Mouse (Mus musculus) brown adipose tissue, adult 24 weeks (tissue): Measurements from ENCODE around the gene Itgbl1. TPM values are rescaled to one million over a fixed set of nuclear protein-coding genes. Genes with fewer than 3 reads are reported as not detected.
"Not testable (repeated sequence)": the region's sequence is repeated elsewhere in the genome, so short reads cannot be mapped to it uniquely, and the experiment has no call there.

Experiments
- H3K27ac ChIP-seq: fragments of 200-500 bp; replicated peaks from 2 replicates; pipeline ENCODE4 v1.5.1; 2012; ENCODE audit warnings: low read depth, mild to moderate bottlenecking, low read length
- H3K4me1 ChIP-seq: fragments of 200-500 bp; 2 replicates; pipeline ENCODE4 v1.6.1; 2012; ENCODE audit warnings: low read length, mixed read lengths; ENCODE audit not compliant: control insufficient read depth, insufficient read depth, insufficient read length
- H3K4me3 ChIP-seq: fragments of 200-500 bp; 2 replicates; pipeline ENCODE4 v1.5.1; 2012; ENCODE audit warnings: low read depth, mild to moderate bottlenecking, low read length, moderate library complexity; ENCODE audit not compliant: insufficient read depth
- polyA plus RNA-seq: library from polyadenylated mRNA; stranded (reverse); fragments of >200 nt; gene quantifications from 2 replicates; pipeline ENCODE4 v1.2.4, GENCODE M21; 2012; ENCODE audit not compliant: missing spikeins, insufficient read depth, insufficient read length

Gene Itgbl1
- 1.8 and 2.0 TPM in 2 replicates for polyA plus RNA-seq

- Histone ChIP-seq H3K27ac (no peak within 1 kb of the TSS), H3K4me3 (no peak within 1 kb of the TSS), H3K4me1 (no peaks in the 10 kb centered on the region)
Measured at GRCm38 (mm10) chr14:123659921-123660385, at the start of gene Itgbl1. Itgbl1 (plus strand) TSS chr14:123659971.

- Histone ChIP-seq H3K4me3 (no peak overlapping the region), H3K27ac (no peak overlapping the region), H3K4me1 (no peaks in the 10 kb centered on the region)
Measured at GRCm38 (mm10) chr14:123622969-123623368, 36.8 kb upstream of the Itgbl1 start.

DNA sequence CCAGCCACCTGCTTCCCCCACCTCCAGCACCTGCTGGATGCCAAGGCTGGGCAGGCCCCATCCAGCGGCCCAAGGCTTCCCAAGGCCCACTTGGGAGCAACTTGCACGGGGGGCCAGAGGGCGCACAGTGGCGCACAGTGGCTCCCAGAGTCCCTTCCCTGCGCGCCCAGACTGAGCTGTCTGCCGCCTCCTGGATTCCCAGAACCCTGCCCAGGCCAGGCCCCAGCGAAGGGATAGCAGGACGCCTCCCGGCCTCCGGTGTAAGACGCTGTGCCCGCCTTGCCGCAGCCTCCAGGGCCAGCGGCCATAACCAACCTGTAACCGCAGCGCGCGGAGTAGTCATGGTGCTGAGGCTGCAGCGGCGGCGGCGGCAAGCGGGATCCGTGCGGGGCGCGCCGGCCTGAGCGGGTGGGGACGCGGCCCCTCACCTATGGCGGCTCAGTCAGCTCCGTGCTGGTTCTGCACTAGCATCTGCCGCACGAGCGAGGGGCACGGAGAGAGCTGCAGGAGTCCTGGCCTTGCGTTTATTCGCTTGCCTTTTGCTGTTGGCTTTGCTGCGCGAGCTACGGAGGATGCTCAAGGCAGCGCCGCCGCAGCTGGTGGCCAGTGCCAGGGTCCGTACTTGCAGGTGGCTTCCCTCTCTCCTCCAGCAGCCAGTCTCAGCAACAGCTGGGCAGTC, 33.1 kb upstream of the Itgbl1 start, which contains the start of gene Nalcn:
TSS of gene Nalcn (minus strand) at position 644 of the 679 bp plus-strand sequence.
- H3K4me1 ChIP-seq, result no peaks in the 10 kb centered on the region
- H3K27ac ChIP-seq, result no peak within 1 kb of the TSS
- H3K4me3 ChIP-seq, result peak within 1 kb of the TSS; percentile 18; the same call in 1 of the 2 replicates

- Histone ChIP-seq H3K4me1 (no peaks in the 10 kb centered on the region), H3K27ac (no peak overlapping the region), H3K4me3 (no peak overlapping the region)
Measured at GRCm38 (mm10) chr14:123627180-123627562, 32.6 kb upstream of the Itgbl1 start.

- Histone ChIP-seq H3K4me3 (no peak overlapping the region), H3K27ac (no peak overlapping the region), H3K4me1 (no peaks in the 10 kb centered on the region)
Measured at GRCm38 (mm10) chr14:123661091-123661491, 1.3 kb downstream of the Itgbl1 start.

GRCm38 (mm10) chr14:123662386-123662785, 2.6 kb downstream of the Itgbl1 start:
- Histone ChIP-seq H3K27ac (no peak overlapping the region), H3K4me1 (no peaks in the 10 kb centered on the region), H3K4me3 (no peak overlapping the region)

GRCm38 (mm10) chr14:123663206-123663605, 3.4 kb downstream of the Itgbl1 start:
- Histone ChIP-seq H3K4me3 (no peak overlapping the region), H3K4me1 (no peaks in the 10 kb centered on the region), H3K27ac (no peak overlapping the region)

DNA sequence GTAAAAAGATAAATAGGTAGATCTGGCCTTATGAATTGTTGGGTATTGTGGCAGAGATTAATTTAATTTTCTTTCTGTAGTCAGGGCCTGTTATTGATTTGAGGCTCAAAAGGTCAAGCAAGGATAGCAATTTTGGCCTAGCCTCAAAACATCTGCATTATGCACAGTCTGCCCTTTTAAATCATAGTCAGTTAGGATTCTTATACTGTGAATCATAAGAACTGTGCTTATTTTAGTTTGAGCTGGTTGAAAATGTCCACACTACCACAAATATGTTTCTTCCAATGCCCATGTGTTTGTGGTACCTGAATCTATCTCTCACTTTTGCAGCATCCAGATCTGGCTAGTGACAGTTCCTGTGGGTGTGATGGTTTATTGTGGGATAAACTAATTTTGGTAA, 4.7 kb downstream of the Itgbl1 start:
- Histone ChIP-seq H3K4me1 (no peaks in the 10 kb centered on the region), H3K4me3 (no peak overlapping the region), H3K27ac (no peak overlapping the region)

DNA sequence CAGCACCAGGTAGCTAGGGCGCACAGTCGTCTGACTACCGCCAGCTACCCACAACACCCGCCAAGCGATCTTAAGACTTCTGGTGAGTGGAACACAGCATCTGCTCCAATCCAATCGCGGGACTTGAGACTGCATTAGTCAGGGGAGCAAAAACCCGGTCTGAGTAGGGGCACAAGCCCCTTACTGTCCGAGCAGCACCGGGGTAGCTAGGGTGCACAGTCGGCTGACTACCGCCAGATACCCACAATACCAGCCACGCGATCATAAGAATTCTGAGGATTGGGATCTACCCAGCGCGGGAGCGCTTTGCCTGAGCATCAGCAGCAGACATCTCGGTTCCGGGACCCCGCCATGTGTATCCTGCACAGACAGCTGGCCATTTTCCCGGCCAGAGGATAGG, 11.3 kb downstream of the Itgbl1 start:
- not testable (repeated sequence) for H3K27ac ChIP-seq, H3K4me3 ChIP-seq, H3K4me1 ChIP-seq

- Histone ChIP-seq H3K27ac (no peak overlapping the region), H3K4me3 (no peak overlapping the region), H3K4me1 (no peaks in the 10 kb centered on the region)
Measured at GRCm38 (mm10) chr14:123678091-123678490, 18.3 kb downstream of the Itgbl1 start.

- H3K4me1 ChIP-seq, result no peaks in the 10 kb centered on the region
- H3K4me3 ChIP-seq, result no peak overlapping the region
- no peak overlapping the region for H3K27ac ChIP-seq
Measured at GRCm38 (mm10) chr14:123714751-123715150, 55.0 kb downstream of the Itgbl1 start.

GRCm38 (mm10) chr14:123742055-123742454, 82.3 kb downstream of the Itgbl1 start:
- H3K4me1 ChIP-seq, result no peaks in the 10 kb centered on the region
- no peak overlapping the region for H3K4me3 ChIP-seq
- H3K27ac ChIP-seq, result no peak overlapping the region

DNA sequence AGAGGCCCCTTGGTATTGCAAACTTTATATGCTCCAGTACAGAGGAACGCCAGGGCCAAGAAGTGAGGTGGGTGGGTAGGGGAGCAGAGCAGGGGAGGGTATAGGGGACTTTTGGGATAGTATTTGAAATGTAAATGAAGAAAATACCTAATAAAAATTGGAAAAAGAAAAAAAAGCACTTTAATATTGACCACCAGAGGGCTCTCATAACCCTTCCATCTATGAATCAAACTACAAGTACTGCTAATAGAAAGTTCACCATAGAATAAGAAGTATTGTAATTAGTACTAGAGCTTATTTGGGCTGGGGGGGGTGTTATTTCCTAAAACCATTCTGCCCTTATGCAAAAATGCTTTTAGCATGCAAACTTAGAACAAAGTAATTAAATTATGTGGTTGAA, 91.2 kb downstream of the Itgbl1 start:
- Histone ChIP-seq H3K4me1 (no peaks in the 10 kb centered on the region), H3K4me3 (no peak overlapping the region), H3K27ac (no peak overlapping the region)

DNA sequence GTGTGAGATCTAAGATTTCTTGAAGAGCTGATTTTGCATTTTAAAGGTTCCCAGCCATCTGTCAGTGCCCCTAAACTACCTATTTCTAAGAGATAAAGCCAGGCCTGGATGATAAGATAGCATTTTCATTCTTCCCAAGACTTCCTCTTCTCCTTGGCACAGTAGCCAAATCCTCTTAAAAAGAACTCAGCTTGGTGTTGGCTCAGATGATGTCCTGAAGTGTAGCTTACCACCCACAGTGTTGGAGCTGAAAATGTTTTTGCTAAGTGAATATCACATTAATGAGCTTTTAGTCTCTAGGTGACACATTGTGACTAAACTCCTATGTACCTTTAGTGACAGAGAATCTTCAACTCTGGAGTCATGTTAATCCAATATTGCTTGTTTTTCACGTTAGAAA, 99.8 kb downstream of the Itgbl1 start:
- H3K4me3 ChIP-seq, result no peak overlapping the region
- H3K27ac ChIP-seq, result no peak overlapping the region
- H3K4me1 ChIP-seq, result no peaks in the 10 kb centered on the region

DNA sequence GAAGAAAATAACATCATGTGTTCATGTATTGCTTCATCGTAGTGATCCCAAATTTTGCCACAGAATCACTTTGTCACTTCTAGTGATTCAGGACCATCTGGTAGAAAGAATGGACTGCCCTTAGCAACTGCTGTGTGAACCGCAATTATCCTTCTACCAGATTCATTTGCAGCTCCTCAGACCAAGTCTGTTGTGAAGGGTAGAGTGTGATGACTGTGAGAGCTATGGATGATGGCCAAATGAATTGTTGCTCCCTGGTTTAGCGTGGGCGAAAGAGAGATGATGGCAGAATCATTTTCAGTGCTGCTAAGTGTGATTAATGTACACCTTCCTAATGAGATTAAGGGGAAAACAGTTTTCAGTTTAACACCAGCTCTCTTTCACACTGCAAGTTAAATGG, 100.3 kb downstream of the Itgbl1 start:
- no peaks in the 10 kb centered on the region for H3K4me1 ChIP-seq
- no peak overlapping the region for H3K4me3 ChIP-seq
- no peak overlapping the region for H3K27ac ChIP-seq

- H3K4me1 ChIP-seq, result no peaks in the 10 kb centered on the region
- no peak overlapping the region for H3K27ac ChIP-seq
Measured at GRCm38 (mm10) chr14:123801744-123802143, 142.0 kb downstream of the Itgbl1 start.

More at GRCm38 (mm10) chr14:123801744-123802143, 142.0 kb downstream of the Itgbl1 start:
- no peak overlapping the region for H3K4me3 ChIP-seq
